Mouse (Mus musculus): ENCODE data around the gene Mlx. TPM values are rescaled to one million over a fixed set of nuclear protein-coding genes. Genes with fewer than 3 reads are reported as not detected.

Gene Mlx
- polyA plus RNA-seq, 1 experiment from 2014 or later, result 52.0 TPM

- 91% methylated on average over 1 of the region's 1 CpGs for WGBS
- H3K36me3 ChIP-seq, result peaks cover 48% of the 10 kb centered on the region
Measured at GRCm38 (mm10) chr11:101127075-101127474, 40.0 kb downstream of the Mlx start.

GRCm38 (mm10) chr11:101128996-101129577, 42.0 kb downstream of the Mlx start:
- 89% methylated on average over 11 of the region's 11 CpGs for WGBS
- Histone ChIP-seq H3K9ac (no peak overlapping the region), H3K4me3 (replicated peaks) (no peak overlapping the region), H3K9me3 (replicated peaks) (peaks cover 5% of the 10 kb centered on the region; the same call in 1 of the 2 replicates), H3K4me1 (no peaks in the 10 kb centered on the region), H3K27me3 (no peaks in the 10 kb centered on the region), H3K27ac (replicated peaks) (no peak overlapping the region), H3K36me3 (peaks cover 28% of the 10 kb centered on the region), H3K4me2 (replicated peaks) (no peak overlapping the region)
- no peak for ATAC-seq (ENCODE audit: insufficient number of reproducible peaks, low FRiP score, low TSS enrichment, low read depth)

More at GRCm38 (mm10) chr11:101127075-101127474, 40.0 kb downstream of the Mlx start:
- Histone ChIP-seq H3K9me3 (replicated peaks) (peaks cover 5% of the 10 kb centered on the region; the same call in 1 of the 2 replicates), H3K4me3 (replicated peaks) (no peak overlapping the region), H3K4me2 (replicated peaks) (no peak overlapping the region), H3K27ac (replicated peaks) (no peak overlapping the region), H3K4me1 (no peaks in the 10 kb centered on the region), H3K27me3 (no peaks in the 10 kb centered on the region), H3K9ac (no peak overlapping the region)
- ATAC-seq (ENCODE audit: insufficient number of reproducible peaks, low FRiP score, low TSS enrichment, low read depth), result no peak

DNA sequence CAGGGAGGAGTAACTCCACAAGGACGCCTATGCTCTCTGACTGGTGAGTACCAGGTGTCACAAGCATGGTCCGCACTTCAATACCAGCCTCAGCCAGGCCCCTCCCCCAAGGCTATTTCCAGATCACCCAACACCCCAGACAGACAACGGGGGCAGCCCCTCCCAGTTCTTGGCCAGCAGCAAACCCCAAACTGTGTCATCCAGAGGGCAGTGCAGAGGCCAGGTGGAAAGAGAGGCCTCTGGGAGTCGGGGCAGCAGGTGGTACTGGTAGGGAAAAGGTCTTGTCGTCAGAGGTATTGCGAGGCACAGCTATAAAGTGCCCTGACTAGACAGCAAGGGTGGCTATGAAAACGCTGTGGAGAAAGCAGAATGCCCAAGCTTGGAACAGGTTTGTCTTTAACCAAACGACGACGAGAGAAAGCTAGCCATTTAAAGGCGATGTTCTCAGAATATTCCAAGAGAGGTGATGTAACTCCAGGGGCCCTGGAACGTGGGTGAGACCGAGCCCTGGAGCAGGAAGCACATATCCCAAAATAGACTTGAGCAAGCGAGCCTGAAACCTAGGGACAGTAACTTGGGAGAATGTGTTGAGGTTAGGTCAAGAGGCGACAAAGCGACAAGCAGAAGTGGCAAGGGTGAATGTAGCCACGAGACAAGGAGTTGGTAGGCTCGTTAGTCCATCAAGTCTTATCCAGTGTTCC, 43.1 kb downstream of the Mlx start:
- H3K9ac ChIP-seq, result no peak overlapping the region
- no peaks in the 10 kb centered on the region for H3K4me1 ChIP-seq
- peaks cover 22% of the 10 kb centered on the region for H3K36me3 ChIP-seq
- H3K27ac ChIP-seq (replicated peaks), result no peak overlapping the region
- no peak overlapping the region for H3K4me2 ChIP-seq (replicated peaks)
- ATAC-seq (ENCODE audit: insufficient number of reproducible peaks, low FRiP score, low TSS enrichment, low read depth), result no peak; the same call in 1 of the 2 replicates
- 47% methylated on average over 18 of the region's 18 CpGs for WGBS
- H3K4me3 ChIP-seq (replicated peaks), result no peak overlapping the region
- H3K9me3 ChIP-seq (replicated peaks), result peaks cover 5% of the 10 kb centered on the region; the same call in 1 of the 2 replicates
- no peaks in the 10 kb centered on the region for H3K27me3 ChIP-seq

DNA sequence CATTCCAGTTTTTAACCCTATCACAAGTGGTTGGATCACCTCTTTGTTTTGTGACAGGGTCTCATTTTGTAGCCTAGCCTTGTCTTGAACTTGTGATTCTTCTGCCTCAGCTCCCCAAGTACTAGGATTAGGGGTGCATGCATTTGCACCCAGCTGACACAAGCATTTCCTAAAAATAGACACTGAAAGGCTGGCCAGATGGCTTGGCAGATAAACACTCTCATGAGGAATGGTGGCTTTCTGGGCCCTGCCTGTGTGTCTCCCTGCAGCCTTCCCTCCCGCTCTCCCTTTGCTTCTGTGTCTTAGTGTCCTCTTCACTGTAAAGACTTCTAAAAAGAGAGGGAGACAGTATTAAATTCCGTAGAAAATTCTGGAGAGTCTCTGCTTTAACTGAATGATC, 44.1 kb downstream of the Mlx start:
- ATAC-seq (ENCODE audit: insufficient number of reproducible peaks, low FRiP score, low TSS enrichment, low read depth), result no peak

DNA sequence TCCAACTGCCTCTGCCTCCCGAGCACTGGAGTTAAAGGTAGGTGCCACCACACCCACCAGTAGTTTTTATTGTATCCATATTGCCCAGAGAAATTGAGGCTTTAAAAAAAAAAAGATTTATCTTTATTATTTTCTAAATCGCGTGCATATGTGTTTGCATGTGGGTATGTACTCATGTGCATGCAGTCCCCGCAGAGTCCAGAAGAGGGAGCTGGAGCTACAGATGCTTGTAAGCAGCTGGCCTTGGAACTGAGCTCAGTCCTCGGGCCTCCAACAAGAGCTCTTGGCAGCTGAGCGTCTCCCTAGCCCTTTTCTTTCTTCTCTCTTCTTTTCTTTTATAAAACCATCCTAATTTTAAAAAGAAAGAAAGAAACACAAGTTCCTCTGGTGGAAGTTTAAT, 44.6 kb downstream of the Mlx start:
- WGBS, result 84% methylated on average over 6 of the region's 6 CpGs
- no peak overlapping the region for H3K27ac ChIP-seq (replicated peaks)

More for the DNA sequence above, 44.1 kb downstream of the Mlx start:
- Histone ChIP-seq H3K36me3 (peaks cover 12% of the 10 kb centered on the region), H3K4me3 (replicated peaks) (no peak overlapping the region), H3K4me1 (no peaks in the 10 kb centered on the region), H3K9ac (no peak overlapping the region), H3K9me3 (replicated peaks) (peaks cover 5% of the 10 kb centered on the region; the same call in 1 of the 2 replicates), H3K27ac (replicated peaks) (no peak overlapping the region), H3K27me3 (no peaks in the 10 kb centered on the region), H3K4me2 (replicated peaks) (no peak overlapping the region)
- 82% methylated on average over 2 of the region's 2 CpGs for WGBS

DNA sequence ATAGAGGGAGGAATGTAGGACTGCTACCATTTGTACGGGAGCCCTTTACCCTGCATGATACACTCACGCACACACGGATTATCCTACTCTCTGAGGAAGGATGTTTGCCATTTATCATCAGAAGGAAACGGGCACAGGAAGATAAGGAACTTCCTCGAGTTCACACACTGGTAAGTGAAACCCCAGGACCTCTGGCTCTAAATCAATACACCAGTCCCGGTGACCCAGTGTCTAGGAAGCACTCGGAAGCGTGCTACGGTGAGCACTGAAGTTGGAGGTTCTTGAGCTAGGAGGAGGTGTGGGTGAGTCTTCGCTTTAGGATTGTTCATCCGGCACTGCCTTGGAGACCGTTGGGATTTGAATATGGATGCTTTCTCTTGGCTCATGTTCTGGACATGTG, 46.0 kb downstream of the Mlx start:
- no peak overlapping the region for H3K4me3 ChIP-seq (replicated peaks)
- no peak overlapping the region for H3K27ac ChIP-seq (replicated peaks)
- no peaks in the 10 kb centered on the region for H3K27me3 ChIP-seq
- H3K9ac ChIP-seq, result no peak overlapping the region
- 67% methylated on average over 12 of the region's 12 CpGs for WGBS
- no peaks in the 10 kb centered on the region for H3K4me1 ChIP-seq
- no peak overlapping the region for H3K4me2 ChIP-seq (replicated peaks)
- no peaks in the 10 kb centered on the region for H3K36me3 ChIP-seq
- H3K9me3 ChIP-seq (replicated peaks), result no peaks in the 10 kb centered on the region
- ATAC-seq (ENCODE audit: insufficient number of reproducible peaks, low FRiP score, low TSS enrichment, low read depth), result no peak

More for the DNA sequence above, 44.6 kb downstream of the Mlx start:
- Histone ChIP-seq H3K4me2 (replicated peaks) (no peak overlapping the region), H3K9me3 (replicated peaks) (0 out of 2 replicates have a peak, but pooled peaks cover under 1% of the 10 kb centered on the region), H3K4me3 (replicated peaks) (no peak overlapping the region), H3K27me3 (no peaks in the 10 kb centered on the region), H3K36me3 (peaks cover 7% of the 10 kb centered on the region), H3K9ac (no peak overlapping the region), H3K4me1 (no peaks in the 10 kb centered on the region)
- no peak for ATAC-seq (ENCODE audit: insufficient number of reproducible peaks, low FRiP score, low TSS enrichment, low read depth)

DNA sequence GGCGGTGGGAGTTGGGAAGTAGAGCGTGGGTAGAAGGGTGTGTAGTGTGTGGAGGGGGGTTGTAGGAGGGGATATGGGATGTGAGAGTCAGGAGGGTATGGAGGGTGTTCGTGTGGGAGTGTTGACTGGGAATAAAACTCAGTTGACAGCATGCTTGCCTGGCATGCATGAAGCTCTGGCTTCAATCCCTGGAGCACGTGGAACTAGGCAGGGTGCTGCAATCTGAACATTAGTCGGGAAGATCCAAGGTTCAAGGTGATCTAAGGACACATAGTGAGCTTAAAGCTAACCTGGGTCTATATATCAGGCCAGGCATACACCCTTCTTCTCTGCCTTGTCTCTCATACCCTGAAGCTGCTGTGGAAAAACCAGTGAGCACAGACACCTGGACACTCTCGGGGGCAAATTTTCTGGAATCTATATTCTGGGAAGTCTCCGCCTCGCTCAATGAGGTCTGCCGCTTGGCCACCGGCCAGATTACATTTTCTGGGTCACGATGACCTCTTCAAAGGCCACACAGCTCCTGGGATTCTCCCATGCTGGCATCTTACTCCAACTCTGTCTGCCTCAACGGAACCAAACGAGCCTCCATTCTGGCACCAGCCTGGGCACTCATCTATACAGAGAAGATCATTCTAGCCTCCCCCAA, 47.3 kb downstream of the Mlx start:
- WGBS, result 79% methylated on average over 13 of the region's 13 CpGs
- Histone ChIP-seq H3K4me2 (replicated peaks) (no peak overlapping the region), H3K27ac (replicated peaks) (no peak overlapping the region), H3K9ac (no peak overlapping the region), H3K36me3 (no peaks in the 10 kb centered on the region), H3K27me3 (no peaks in the 10 kb centered on the region), H3K9me3 (replicated peaks) (no peaks in the 10 kb centered on the region), H3K4me1 (0 out of 2 replicates have a peak, but pooled peaks cover 4% of the 10 kb centered on the region), H3K4me3 (replicated peaks) (no peak overlapping the region)
- no peak for ATAC-seq (ENCODE audit: insufficient number of reproducible peaks, low FRiP score, low TSS enrichment, low read depth)

DNA sequence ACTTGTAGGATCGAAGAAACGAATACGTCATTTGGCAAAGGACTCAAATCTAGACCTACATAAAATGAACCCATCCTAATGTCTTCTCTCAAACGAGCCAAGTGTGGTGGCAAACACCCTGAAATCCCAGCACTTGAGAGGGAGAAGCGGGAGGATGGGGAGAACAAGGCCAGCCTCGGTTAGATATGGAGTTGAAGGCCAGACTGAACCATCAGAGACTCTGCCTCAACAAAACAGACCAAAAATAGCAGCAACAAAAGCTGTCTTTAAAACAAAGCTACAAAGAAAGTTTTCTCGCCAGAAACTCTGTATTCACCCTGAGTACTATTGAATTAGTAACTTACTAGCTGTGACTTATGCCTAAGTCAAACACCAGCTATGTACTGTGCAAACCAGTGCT, 49.9 kb downstream of the Mlx start:
- Histone ChIP-seq H3K4me2 (replicated peaks) (no peak overlapping the region), H3K9ac (no peak overlapping the region), H3K27ac (replicated peaks) (no peak overlapping the region), H3K9me3 (replicated peaks) (no peaks in the 10 kb centered on the region), H3K27me3 (no peaks in the 10 kb centered on the region), H3K36me3 (no peaks in the 10 kb centered on the region), H3K4me1 (0 out of 2 replicates have a peak, but pooled peaks cover 9% of the 10 kb centered on the region), H3K4me3 (replicated peaks) (no peak overlapping the region)
- no peak for ATAC-seq (ENCODE audit: insufficient number of reproducible peaks, low FRiP score, low TSS enrichment, low read depth)
- 77% methylated on average over 7 of the region's 7 CpGs for WGBS

GRCm38 (mm10) chr11:101138536-101139181, 51.6 kb downstream of the Mlx start:
- H3K4me3 ChIP-seq (replicated peaks), result no peak overlapping the region
- WGBS, result 25% methylated on average over 15 of the region's 15 CpGs
- no peaks in the 10 kb centered on the region for H3K9me3 ChIP-seq (replicated peaks)
- no peaks in the 10 kb centered on the region for H3K27me3 ChIP-seq
- H3K4me2 ChIP-seq (replicated peaks), result peak overlapping the region; percentile 21; the same call in 1 of the 2 replicates
- no peaks in the 10 kb centered on the region for H3K36me3 ChIP-seq
- no peak for ATAC-seq (ENCODE audit: insufficient number of reproducible peaks, low FRiP score, low TSS enrichment, low read depth)
- H3K4me1 ChIP-seq, result peaks cover 12% of the 10 kb centered on the region; the same call in 1 of the 2 replicates
- no peak overlapping the region for H3K9ac ChIP-seq
- H3K27ac ChIP-seq (replicated peaks), result 0 out of 2 replicates have a peak overlapping the region, but pooled peaks have one; percentile 45

DNA sequence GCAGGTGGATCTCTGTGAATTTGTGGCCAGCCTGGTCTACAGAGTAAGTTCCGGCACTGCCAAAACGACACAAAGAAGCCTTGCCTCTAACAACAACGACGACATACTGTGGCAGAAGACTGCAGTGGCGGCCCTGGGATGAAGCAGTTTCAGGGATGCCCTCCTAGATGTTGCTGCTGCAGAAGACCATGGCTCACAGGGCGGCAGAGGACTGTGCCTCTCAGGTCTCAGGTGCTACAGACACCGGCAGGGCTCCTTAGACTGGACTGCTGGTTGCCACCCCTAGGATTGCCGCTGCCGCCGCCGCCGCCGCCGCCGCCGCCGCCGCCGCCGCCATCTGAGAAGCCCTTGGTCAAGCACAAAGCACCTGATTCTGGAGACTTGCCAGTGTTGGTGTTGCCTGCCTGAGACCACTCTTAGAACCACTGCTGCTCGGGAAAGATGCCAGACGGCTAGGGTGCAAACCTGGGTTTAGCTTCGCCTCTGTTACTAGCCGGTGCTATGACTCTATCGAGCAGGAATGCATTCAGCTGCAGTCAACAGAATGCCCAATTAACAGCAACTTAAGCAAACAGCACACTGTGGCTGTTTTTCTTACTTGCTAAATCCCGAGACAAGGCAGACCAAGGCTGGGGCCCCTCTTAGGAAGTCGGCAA, 53.2 kb downstream of the Mlx start:
- peak overlapping the region; percentile 28 for H3K4me3 ChIP-seq (replicated peaks)
- peak; percentile 47; the same call in 1 of the 2 replicates for ATAC-seq (ENCODE audit: insufficient number of reproducible peaks, low FRiP score, low TSS enrichment, low read depth)
- H3K27me3 ChIP-seq, result no peaks in the 10 kb centered on the region
- H3K9me3 ChIP-seq (replicated peaks), result no peaks in the 10 kb centered on the region
- WGBS, result 30% methylated on average over 27 of the region's 27 CpGs
- H3K9ac ChIP-seq, result no peak overlapping the region
- H3K4me1 ChIP-seq, result peaks cover 16% of the 10 kb centered on the region; the same call in 1 of the 2 replicates
- peak overlapping the region; percentile 39; the same call in 1 of the 2 replicates for H3K27ac ChIP-seq (replicated peaks)
- peak overlapping the region; percentile 49 for H3K4me2 ChIP-seq (replicated peaks)
- H3K36me3 ChIP-seq, result no peaks in the 10 kb centered on the region
